Mouse (Mus musculus): ENCODE results near the gene Hdgf. TPM values are rescaled to one million over a fixed set of nuclear protein-coding genes. Genes with fewer than 3 reads are reported as not detected.

Hdgf gene
- polyA plus RNA-seq, 1 experiment from 2014 or later, result 235 TPM

- H3K9ac ChIP-seq (replicated peaks), result peak within 1 kb of the TSS; percentile 40
- WGBS, result 2% methylated on average over 35 of the region's 35 CpGs
- no peak within 1 kb of the TSS for H3K27ac ChIP-seq (replicated peaks)
Observed at GRCm38 (mm10) chr3:87948378-87949265, 42.5 kb downstream of the Hdgf start, which contains the start of gene Crabp2. Gene Crabp2, plus strand, starts transcription at chr3:87948666.

GRCm38 (mm10) chr3:87949266-87949954 lies 43.3 kb downstream of the Hdgf start:
- Histone ChIP-seq H3K27me3 (no peaks in the 10 kb centered on the region), H3K4me2 (replicated peaks) (peak overlapping the region; percentile 69; the same call in 1 of the 2 replicates), H3K27ac (replicated peaks) (no peak overlapping the region), H3K4me3 (0 out of 2 replicates have a peak overlapping the region, but pooled peaks have one; percentile 36), H3K9ac (replicated peaks) (no peak overlapping the region), H3K36me3 (no peaks in the 10 kb centered on the region), H3K9me3 (no peaks in the 10 kb centered on the region), H3K4me1 (peaks cover 65% of the 10 kb centered on the region)
- 10% methylated on average over 16 of the region's 16 CpGs for WGBS
- ATAC-seq (replicated peaks), result no peak

More at GRCm38 (mm10) chr3:87948378-87949265, 42.5 kb downstream of the Hdgf start, which contains the start of gene Crabp2:
- Histone ChIP-seq H3K27me3 (no peaks in the 10 kb centered on the region), H3K4me3 (peak within 1 kb of the TSS; percentile 36), H3K4me2 (replicated peaks) (peak within 1 kb of the TSS; percentile 69), H3K9me3 (no peaks in the 10 kb centered on the region), H3K36me3 (no peaks in the 10 kb centered on the region), H3K4me1 (peaks cover 65% of the 10 kb centered on the region)
- no peak for ATAC-seq (replicated peaks)

GRCm38 (mm10) chr3:87949955-87950515 lies 43.9 kb downstream of the Hdgf start:
- WGBS, result 8% methylated on average over 13 of the region's 13 CpGs
- no peak overlapping the region for H3K27ac ChIP-seq (replicated peaks)
- peaks cover 59% of the 10 kb centered on the region for H3K4me1 ChIP-seq
- no peaks in the 10 kb centered on the region for H3K36me3 ChIP-seq
- no peak overlapping the region for H3K9ac ChIP-seq (replicated peaks)
- H3K27me3 ChIP-seq, result no peaks in the 10 kb centered on the region
- H3K4me3 ChIP-seq, result no peak overlapping the region
- no peak overlapping the region for H3K4me2 ChIP-seq (replicated peaks)
- no peaks in the 10 kb centered on the region for H3K9me3 ChIP-seq
- ATAC-seq (replicated peaks), result no peak

GRCm38 (mm10) chr3:87951946-87952345 lies 45.8 kb downstream of the Hdgf start:
- Histone ChIP-seq H3K36me3 (no peaks in the 10 kb centered on the region), H3K4me3 (no peak overlapping the region), H3K4me1 (peaks cover 47% of the 10 kb centered on the region), H3K9ac (replicated peaks) (no peak overlapping the region), H3K27me3 (no peaks in the 10 kb centered on the region), H3K4me2 (replicated peaks) (peak overlapping the region; percentile 6; the same call in 1 of the 2 replicates), H3K27ac (replicated peaks) (no peak overlapping the region), H3K9me3 (no peaks in the 10 kb centered on the region)
- 21% methylated on average over 12 of the region's 12 CpGs for WGBS
- no peak for ATAC-seq (replicated peaks)

- no peaks in the 10 kb centered on the region for H3K36me3 ChIP-seq
- 9% methylated on average over 5 of the region's 5 CpGs for WGBS
- no peak for ATAC-seq (replicated peaks)
- no peak overlapping the region for H3K27ac ChIP-seq (replicated peaks)
- H3K9me3 ChIP-seq, result no peaks in the 10 kb centered on the region
- no peak overlapping the region for H3K9ac ChIP-seq (replicated peaks)
- peak overlapping the region; percentile 6; the same call in 1 of the 2 replicates for H3K4me2 ChIP-seq (replicated peaks)
- no peaks in the 10 kb centered on the region for H3K27me3 ChIP-seq
- H3K4me3 ChIP-seq, result no peak overlapping the region
- H3K4me1 ChIP-seq, result peaks cover 42% of the 10 kb centered on the region
Observed at GRCm38 (mm10) chr3:87952440-87952839, 46.3 kb downstream of the Hdgf start.

GRCm38 (mm10) chr3:87958056-87958455 lies 51.9 kb downstream of the Hdgf start:
- H3K27me3 ChIP-seq, result no peaks in the 10 kb centered on the region
- 12% methylated on average over 1 of the region's 1 CpGs for WGBS
- no peak for ATAC-seq (replicated peaks)
- H3K4me1 ChIP-seq, result peaks cover 15% of the 10 kb centered on the region
- no peaks in the 10 kb centered on the region for H3K36me3 ChIP-seq
- no peaks in the 10 kb centered on the region for H3K9me3 ChIP-seq
- no peak overlapping the region for H3K4me2 ChIP-seq (replicated peaks)
- H3K4me3 ChIP-seq, result no peak overlapping the region
- H3K27ac ChIP-seq (replicated peaks), result no peak overlapping the region
- no peak overlapping the region for H3K9ac ChIP-seq (replicated peaks)

- Histone ChIP-seq H3K36me3 (no peaks in the 10 kb centered on the region), H3K9me3 (no peaks in the 10 kb centered on the region), H3K9ac (replicated peaks) (no peak overlapping the region), H3K4me2 (replicated peaks) (no peak overlapping the region), H3K4me3 (no peak overlapping the region), H3K4me1 (peaks cover 14% of the 10 kb centered on the region), H3K27me3 (no peaks in the 10 kb centered on the region), H3K27ac (replicated peaks) (no peak overlapping the region)
- WGBS, result 39% methylated on average over 4 of the region's 4 CpGs
- ATAC-seq (replicated peaks), result no peak
Observed at GRCm38 (mm10) chr3:87958476-87958875, 52.4 kb downstream of the Hdgf start.

- Histone ChIP-seq H3K4me1 (peaks cover 14% of the 10 kb centered on the region), H3K27ac (replicated peaks) (no peak overlapping the region), H3K4me2 (replicated peaks) (no peak overlapping the region), H3K36me3 (no peaks in the 10 kb centered on the region), H3K4me3 (no peak overlapping the region), H3K27me3 (no peaks in the 10 kb centered on the region), H3K9ac (replicated peaks) (no peak overlapping the region), H3K9me3 (no peaks in the 10 kb centered on the region)
- 33% methylated on average over 1 of the region's 1 CpGs for WGBS
- no peak for ATAC-seq (replicated peaks)
Observed at GRCm38 (mm10) chr3:87958967-87959366, 52.8 kb downstream of the Hdgf start.

- ATAC-seq (replicated peaks), result no peak
- H3K4me2 ChIP-seq (replicated peaks), result no peak overlapping the region
- no peaks in the 10 kb centered on the region for H3K36me3 ChIP-seq
- H3K9ac ChIP-seq (replicated peaks), result no peak overlapping the region
- H3K4me1 ChIP-seq, result peaks cover 14% of the 10 kb centered on the region
- H3K4me3 ChIP-seq, result no peak overlapping the region
- no peaks in the 10 kb centered on the region for H3K9me3 ChIP-seq
- H3K27me3 ChIP-seq, result no peaks in the 10 kb centered on the region
- 72% methylated on average over 7 of the region's 7 CpGs for WGBS
- H3K27ac ChIP-seq (replicated peaks), result no peak overlapping the region
Observed at GRCm38 (mm10) chr3:87959371-87959770, 53.2 kb downstream of the Hdgf start.

- Histone ChIP-seq H3K4me3 (peak overlapping the region; percentile 55), H3K9ac (replicated peaks) (peak overlapping the region; percentile 82), H3K9me3 (no peaks in the 10 kb centered on the region), H3K4me1 (peaks cover 14% of the 10 kb centered on the region), H3K36me3 (no peaks in the 10 kb centered on the region), H3K27me3 (no peaks in the 10 kb centered on the region), H3K4me2 (replicated peaks) (peak overlapping the region; percentile 91), H3K27ac (replicated peaks) (peak overlapping the region; percentile 97)
- peak; percentile 2; the same call in 1 of the 2 replicates for ATAC-seq (replicated peaks)
- WGBS, result 4% methylated on average over 10 of the region's 10 CpGs
Observed at GRCm38 (mm10) chr3:87960191-87960585, 54.1 kb downstream of the Hdgf start.

GRCm38 (mm10) chr3:87960586-87961191 lies 54.6 kb downstream of the Hdgf start:
- under 1% methylated on average over 27 of the region's 27 CpGs for WGBS
- no peaks in the 10 kb centered on the region for H3K36me3 ChIP-seq
- H3K9ac ChIP-seq (replicated peaks), result peak overlapping the region; percentile 82
- H3K4me3 ChIP-seq, result peak overlapping the region; percentile 55
- H3K27ac ChIP-seq (replicated peaks), result peak overlapping the region; percentile 97
- peak; percentile 99 for ATAC-seq (replicated peaks)
- peak overlapping the region; percentile 91 for H3K4me2 ChIP-seq (replicated peaks)
- H3K27me3 ChIP-seq, result no peaks in the 10 kb centered on the region
- H3K4me1 ChIP-seq, result peaks cover 14% of the 10 kb centered on the region
- no peaks in the 10 kb centered on the region for H3K9me3 ChIP-seq

All from forebrain, embryonic 15.5 days (tissue).